Mouse (Mus musculus): ENCODE data around the gene Arhgap24. TPM values are rescaled to one million over a fixed set of nuclear protein-coding genes. Genes with fewer than 3 reads are reported as not detected.
A peak's percentile ranks its signal among the peaks of the same experiment; 100 is the strongest.

Arhgap24 gene
- polyA plus RNA-seq, 1 experiment from 2014 or later: 7.2 TPM

GRCm38 (mm10) chr5:102664988-102665726 is 184.0 kb downstream of the Arhgap24 start:
- H3K27ac ChIP-seq: no peak overlapping the region
- no peaks in the 10 kb centered on the region for H3K36me3 ChIP-seq
- no peak for ATAC-seq (ENCODE audit: low FRiP score)
- 52% methylated on average over 13 of the region's 13 CpGs for WGBS
- no peak overlapping the region for H3K4me2 ChIP-seq
- H3K27me3 ChIP-seq: no peaks in the 10 kb centered on the region
- H3K4me3 ChIP-seq: no peak overlapping the region
- H3K9ac ChIP-seq: no peak overlapping the region
- H3K4me1 ChIP-seq (replicated peaks): 0 out of 2 replicates have a peak, but pooled peaks cover 4% of the 10 kb centered on the region
- no peaks in the 10 kb centered on the region for H3K9me3 ChIP-seq

GRCm38 (mm10) chr5:102666886-102667285 is 185.7 kb downstream of the Arhgap24 start:
- Histone ChIP-seq H3K4me3 (no peak overlapping the region), H3K4me2 (no peak overlapping the region), H3K4me1 (replicated peaks) (0 out of 2 replicates have a peak, but pooled peaks cover 4% of the 10 kb centered on the region), H3K9ac (no peak overlapping the region), H3K27ac (no peak overlapping the region), H3K27me3 (no peaks in the 10 kb centered on the region), H3K9me3 (no peaks in the 10 kb centered on the region), H3K36me3 (no peaks in the 10 kb centered on the region)
- 91% methylated on average over 3 of the region's 3 CpGs for WGBS
- ATAC-seq (ENCODE audit: low FRiP score): no peak

- Histone ChIP-seq H3K4me2 (no peak overlapping the region), H3K9ac (no peak overlapping the region), H3K27ac (no peak overlapping the region), H3K4me3 (no peak overlapping the region), H3K4me1 (replicated peaks) (0 out of 2 replicates have a peak, but pooled peaks cover 4% of the 10 kb centered on the region), H3K9me3 (no peaks in the 10 kb centered on the region), H3K36me3 (no peaks in the 10 kb centered on the region), H3K27me3 (no peaks in the 10 kb centered on the region)
- no peak for ATAC-seq (ENCODE audit: low FRiP score)
- WGBS: 93% methylated on average over 9 of the region's 9 CpGs
Observed at GRCm38 (mm10) chr5:102667754-102668575, 186.8 kb downstream of the Arhgap24 start.

GRCm38 (mm10) chr5:102670206-102670605 is 189.0 kb downstream of the Arhgap24 start:
- Histone ChIP-seq H3K4me3 (no peak overlapping the region), H3K36me3 (no peaks in the 10 kb centered on the region), H3K27me3 (no peaks in the 10 kb centered on the region), H3K9ac (no peak overlapping the region), H3K27ac (no peak overlapping the region), H3K4me2 (no peak overlapping the region), H3K4me1 (replicated peaks) (peaks cover 6% of the 10 kb centered on the region), H3K9me3 (no peaks in the 10 kb centered on the region)
- ATAC-seq (ENCODE audit: low FRiP score): no peak
- 84% methylated on average over 4 of the region's 4 CpGs for WGBS

GRCm38 (mm10) chr5:102670731-102671345 is 189.6 kb downstream of the Arhgap24 start:
- Histone ChIP-seq H3K4me2 (no peak overlapping the region), H3K9me3 (no peaks in the 10 kb centered on the region), H3K27ac (no peak overlapping the region), H3K4me3 (no peak overlapping the region), H3K27me3 (no peaks in the 10 kb centered on the region), H3K36me3 (no peaks in the 10 kb centered on the region), H3K9ac (no peak overlapping the region), H3K4me1 (replicated peaks) (peaks cover 6% of the 10 kb centered on the region)
- WGBS: 78% methylated on average over 5 of the region's 5 CpGs
- no peak for ATAC-seq (ENCODE audit: low FRiP score)

- H3K4me2 ChIP-seq: no peak overlapping the region
- no peaks in the 10 kb centered on the region for H3K27me3 ChIP-seq
- 70% methylated on average over 2 of the region's 2 CpGs for WGBS
- no peak overlapping the region for H3K4me3 ChIP-seq
- no peaks in the 10 kb centered on the region for H3K36me3 ChIP-seq
- H3K27ac ChIP-seq: no peak overlapping the region
- no peak overlapping the region for H3K9ac ChIP-seq
- H3K4me1 ChIP-seq (replicated peaks): peaks cover 6% of the 10 kb centered on the region
- ATAC-seq (ENCODE audit: low FRiP score): no peak
- H3K9me3 ChIP-seq: no peaks in the 10 kb centered on the region
Observed at GRCm38 (mm10) chr5:102675326-102675725, 194.1 kb downstream of the Arhgap24 start.

GRCm38 (mm10) chr5:102677176-102677575 is 196.0 kb downstream of the Arhgap24 start:
- 50% methylated on average over 2 of the region's 2 CpGs for WGBS
- no peaks in the 10 kb centered on the region for H3K36me3 ChIP-seq
- ATAC-seq (ENCODE audit: low FRiP score): no peak
- H3K27ac ChIP-seq: no peak overlapping the region
- H3K4me1 ChIP-seq (replicated peaks): peaks cover 6% of the 10 kb centered on the region
- no peak overlapping the region for H3K4me3 ChIP-seq
- no peaks in the 10 kb centered on the region for H3K9me3 ChIP-seq
- H3K9ac ChIP-seq: no peak overlapping the region
- H3K27me3 ChIP-seq: no peaks in the 10 kb centered on the region
- H3K4me2 ChIP-seq: no peak overlapping the region

- no peak for ATAC-seq (ENCODE audit: low FRiP score)
- no peaks in the 10 kb centered on the region for H3K9me3 ChIP-seq
- no peak overlapping the region for H3K27ac ChIP-seq
- no peaks in the 10 kb centered on the region for H3K27me3 ChIP-seq
- H3K4me1 ChIP-seq (replicated peaks): no peaks in the 10 kb centered on the region
- no peak overlapping the region for H3K9ac ChIP-seq
- WGBS: 88% methylated on average over 5 of the region's 5 CpGs
- no peak overlapping the region for H3K4me3 ChIP-seq
- H3K4me2 ChIP-seq: no peak overlapping the region
- no peaks in the 10 kb centered on the region for H3K36me3 ChIP-seq
Observed at GRCm38 (mm10) chr5:102687673-102688072, 206.5 kb downstream of the Arhgap24 start.

GRCm38 (mm10) chr5:102692487-102692886 is 211.3 kb downstream of the Arhgap24 start:
- WGBS: 27% methylated on average over 4 of the region's 4 CpGs
- no peaks in the 10 kb centered on the region for H3K36me3 ChIP-seq
- ATAC-seq (ENCODE audit: low FRiP score): peak; percentile 81

GRCm38 (mm10) chr5:102693192-102693591 is 212.0 kb downstream of the Arhgap24 start:
- no peak for ATAC-seq (ENCODE audit: low FRiP score)
- no peak overlapping the region for H3K9ac ChIP-seq
- WGBS: 70% methylated on average over 2 of the region's 2 CpGs

More at GRCm38 (mm10) chr5:102692487-102692886, 211.3 kb downstream of the Arhgap24 start:
- Histone ChIP-seq H3K9me3 (no peaks in the 10 kb centered on the region), H3K4me1 (replicated peaks) (no peaks in the 10 kb centered on the region), H3K4me3 (no peak overlapping the region), H3K9ac (no peak overlapping the region), H3K27me3 (no peaks in the 10 kb centered on the region), H3K4me2 (no peak overlapping the region), H3K27ac (no peak overlapping the region)

GRCm38 (mm10) chr5:102693871-102694270 is 212.7 kb downstream of the Arhgap24 start:
- no peaks in the 10 kb centered on the region for H3K4me1 ChIP-seq (replicated peaks)
- WGBS: 90% methylated on average over 3 of the region's 3 CpGs

More at GRCm38 (mm10) chr5:102693192-102693591, 212.0 kb downstream of the Arhgap24 start:
- Histone ChIP-seq H3K27ac (no peak overlapping the region), H3K27me3 (no peaks in the 10 kb centered on the region), H3K9me3 (no peaks in the 10 kb centered on the region), H3K4me1 (replicated peaks) (no peaks in the 10 kb centered on the region), H3K4me2 (no peak overlapping the region), H3K4me3 (no peak overlapping the region), H3K36me3 (no peaks in the 10 kb centered on the region)

GRCm38 (mm10) chr5:102697784-102698183 is 216.6 kb downstream of the Arhgap24 start:
- no peaks in the 10 kb centered on the region for H3K27me3 ChIP-seq
- H3K4me3 ChIP-seq: no peak overlapping the region
- no peak overlapping the region for H3K4me2 ChIP-seq
- H3K4me1 ChIP-seq (replicated peaks): no peaks in the 10 kb centered on the region
- no peak for ATAC-seq (ENCODE audit: low FRiP score)
- no peak overlapping the region for H3K9ac ChIP-seq
- no peaks in the 10 kb centered on the region for H3K9me3 ChIP-seq
- H3K36me3 ChIP-seq: no peaks in the 10 kb centered on the region
- 85% methylated on average over 1 of the region's 1 CpGs for WGBS
- H3K27ac ChIP-seq: no peak overlapping the region

More at GRCm38 (mm10) chr5:102693871-102694270, 212.7 kb downstream of the Arhgap24 start:
- no peak overlapping the region for H3K9ac ChIP-seq
- no peaks in the 10 kb centered on the region for H3K27me3 ChIP-seq
- no peaks in the 10 kb centered on the region for H3K9me3 ChIP-seq
- H3K27ac ChIP-seq: no peak overlapping the region
- H3K4me3 ChIP-seq: no peak overlapping the region
- no peak overlapping the region for H3K4me2 ChIP-seq
- ATAC-seq (ENCODE audit: low FRiP score): no peak
- H3K36me3 ChIP-seq: no peaks in the 10 kb centered on the region

Data from hindbrain, embryonic 13.5 days (tissue).